Mouse (Mus musculus) midbrain, embryonic 13.5 days (tissue): ENCODE measurements around the gene Gm28230. TPM values are rescaled to one million over a fixed set of nuclear protein-coding genes. Genes with fewer than 3 reads are reported as not detected.

Experiments
- ATAC-seq: fragments of 200-750 bp; cut with Nextera tagmentation; 2 replicates; pipeline ENCODE4 v1.8.0; 2017; ENCODE audit warnings: mild to moderate bottlenecking, moderate TSS enrichment, moderate library complexity
- H3K27ac ChIP-seq: fragments of 300-500 bp; sonication (generic); 2 replicates; pipeline ENCODE4 v1.5.1; 2015; ENCODE audit warnings: inconsistent platforms, mild to moderate bottlenecking, moderate library complexity
- H3K27me3 ChIP-seq: fragments of 300-500 bp; sonication (generic); 2 replicates; pipeline ENCODE4 v1.6.1; 2015; ENCODE audit warnings: mild to moderate bottlenecking, inconsistent platforms
- H3K36me3 ChIP-seq: fragments of 300-500 bp; sonication (generic); 2 replicates; pipeline ENCODE4 v1.6.1; 2015; ENCODE audit warnings: mild to moderate bottlenecking, inconsistent platforms
- H3K4me1 ChIP-seq: fragments of 300-500 bp; sonication (generic); replicated peaks from 2 replicates; pipeline ENCODE4 v1.6.1; 2015; ENCODE audit warnings: inconsistent platforms
- H3K4me2 ChIP-seq: fragments of 300-500 bp; sonication (generic); replicated peaks from 2 replicates; pipeline ENCODE4 v1.6.1; 2015; ENCODE audit warnings: moderate library complexity, mild to moderate bottlenecking, inconsistent platforms
- H3K4me3 ChIP-seq: fragments of 300-500 bp; sonication (generic); replicated peaks from 2 replicates; pipeline ENCODE4 v1.5.1; 2015; ENCODE audit warnings: mild to moderate bottlenecking, inconsistent platforms
- H3K9ac ChIP-seq: fragments of 300-500 bp; sonication (generic); replicated peaks from 2 replicates; pipeline ENCODE4 v1.6.1; 2015; ENCODE audit warnings: mild to moderate bottlenecking, inconsistent platforms
- H3K9me3 ChIP-seq: fragments of 300-500 bp; sonication (generic); 2 replicates; pipeline ENCODE4 v1.6.1; 2016; ENCODE audit warnings: mild to moderate bottlenecking, inconsistent platforms
- WGBS: fragments of 180-500 bp; shearing (Covaris S2); methylation state at CpG from one replicate; pipeline ENCODE4 v1.1.7; 2015; 5-methylcytosine and 5-hydroxymethylcytosine counted together
- polyA plus RNA-seq: library from polyadenylated mRNA; unstranded; fragments of >200 nt; fragmentation: Nextera tagmentation; extraction: Ambion mirVana; gene quantifications from 2 replicates; pipeline ENCODE4 v1.2.1, GENCODE M21; 2015

Gm28230 gene
- polyA plus RNA-seq, 1 experiment from 2014 or later: not detected

DNA sequence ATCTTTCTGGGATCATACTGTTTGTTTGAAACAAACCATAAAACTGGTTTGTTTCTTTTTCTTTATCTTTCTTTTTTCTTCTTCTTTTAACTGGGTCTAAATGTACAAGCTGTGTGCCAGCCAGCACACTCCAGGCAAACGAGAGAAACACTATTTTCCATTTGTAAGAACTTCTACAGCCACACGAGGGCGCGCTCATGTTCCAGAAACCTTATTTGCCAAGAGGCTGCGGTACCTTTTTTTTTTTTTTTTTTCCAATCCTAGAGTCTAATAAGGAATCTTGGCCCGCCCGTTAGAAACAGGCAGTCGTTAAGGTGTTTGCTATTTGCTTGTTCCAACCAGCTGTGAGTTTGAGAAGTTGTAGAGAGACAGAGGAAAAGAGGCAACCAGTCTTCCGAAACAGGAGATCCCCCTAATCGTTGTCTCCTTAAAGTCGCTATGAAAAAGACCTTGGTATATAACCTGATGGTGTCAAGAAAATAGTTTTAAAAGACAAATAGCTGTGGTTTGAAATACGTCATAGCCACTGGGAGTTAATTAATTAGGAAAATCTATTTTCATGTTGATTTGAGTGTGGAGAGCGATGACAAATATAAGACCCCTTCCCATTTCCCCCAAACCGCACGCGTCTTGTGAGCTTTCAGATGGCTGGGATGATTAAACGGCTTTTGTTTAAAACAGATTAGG, 40.1 kb upstream of the Gm28230 start:
- Histone ChIP-seq H3K9me3 (no peaks in the 10 kb centered on the region), H3K4me2 (no peak overlapping the region), H3K36me3 (no peaks in the 10 kb centered on the region), H3K27me3 (peaks cover 97% of the 10 kb centered on the region), H3K9ac (no peak overlapping the region), H3K4me1 (peaks cover 14% of the 10 kb centered on the region), H3K27ac (no peak overlapping the region), H3K4me3 (no peak overlapping the region)
- WGBS: 4% methylated on average over 17 of the region's 17 CpGs
- no peak for ATAC-seq

DNA sequence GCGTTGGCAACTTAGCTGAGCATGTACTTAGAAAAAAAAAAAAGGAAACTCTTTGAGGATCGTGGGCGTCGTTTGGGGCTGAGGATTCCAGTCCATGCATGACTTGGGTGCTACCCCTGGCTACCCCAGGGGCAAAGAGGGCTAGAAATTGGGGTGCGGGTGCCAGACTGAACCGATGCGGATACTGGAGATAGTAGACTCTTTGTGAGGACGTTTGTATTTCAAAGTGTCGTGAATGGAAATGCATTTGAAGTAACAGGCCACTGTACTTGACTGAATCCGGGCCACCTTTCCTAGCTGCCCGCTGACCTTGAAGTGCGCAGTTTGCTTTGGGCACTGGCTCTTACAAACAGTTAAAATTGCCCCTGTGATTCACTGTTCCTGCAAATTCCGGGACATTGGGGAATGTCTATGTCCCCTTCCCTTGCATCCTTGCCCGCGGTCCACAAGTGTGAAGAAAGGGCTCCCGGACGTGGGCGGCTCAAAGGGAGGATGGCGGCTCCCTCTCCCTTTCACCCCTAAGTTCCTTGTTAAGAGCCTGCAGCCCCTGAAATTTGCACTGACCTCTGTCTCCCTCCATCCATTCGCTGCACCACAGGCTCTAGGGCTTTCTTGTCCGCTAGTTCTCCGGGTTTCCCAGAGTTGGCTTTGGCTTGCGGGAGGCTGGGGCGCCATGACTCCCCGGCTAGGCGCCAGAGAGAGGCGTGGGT, 39.4 kb upstream of the Gm28230 start:
- no peak overlapping the region for H3K27ac ChIP-seq
- peaks cover 14% of the 10 kb centered on the region for H3K4me1 ChIP-seq
- no peak for ATAC-seq
- H3K27me3 ChIP-seq: peaks cover 97% of the 10 kb centered on the region
- H3K36me3 ChIP-seq: no peaks in the 10 kb centered on the region
- no peak overlapping the region for H3K4me2 ChIP-seq
- no peak overlapping the region for H3K9ac ChIP-seq
- H3K9me3 ChIP-seq: no peaks in the 10 kb centered on the region
- WGBS: under 1% methylated on average over 27 of the region's 27 CpGs
- H3K4me3 ChIP-seq: no peak overlapping the region

DNA sequence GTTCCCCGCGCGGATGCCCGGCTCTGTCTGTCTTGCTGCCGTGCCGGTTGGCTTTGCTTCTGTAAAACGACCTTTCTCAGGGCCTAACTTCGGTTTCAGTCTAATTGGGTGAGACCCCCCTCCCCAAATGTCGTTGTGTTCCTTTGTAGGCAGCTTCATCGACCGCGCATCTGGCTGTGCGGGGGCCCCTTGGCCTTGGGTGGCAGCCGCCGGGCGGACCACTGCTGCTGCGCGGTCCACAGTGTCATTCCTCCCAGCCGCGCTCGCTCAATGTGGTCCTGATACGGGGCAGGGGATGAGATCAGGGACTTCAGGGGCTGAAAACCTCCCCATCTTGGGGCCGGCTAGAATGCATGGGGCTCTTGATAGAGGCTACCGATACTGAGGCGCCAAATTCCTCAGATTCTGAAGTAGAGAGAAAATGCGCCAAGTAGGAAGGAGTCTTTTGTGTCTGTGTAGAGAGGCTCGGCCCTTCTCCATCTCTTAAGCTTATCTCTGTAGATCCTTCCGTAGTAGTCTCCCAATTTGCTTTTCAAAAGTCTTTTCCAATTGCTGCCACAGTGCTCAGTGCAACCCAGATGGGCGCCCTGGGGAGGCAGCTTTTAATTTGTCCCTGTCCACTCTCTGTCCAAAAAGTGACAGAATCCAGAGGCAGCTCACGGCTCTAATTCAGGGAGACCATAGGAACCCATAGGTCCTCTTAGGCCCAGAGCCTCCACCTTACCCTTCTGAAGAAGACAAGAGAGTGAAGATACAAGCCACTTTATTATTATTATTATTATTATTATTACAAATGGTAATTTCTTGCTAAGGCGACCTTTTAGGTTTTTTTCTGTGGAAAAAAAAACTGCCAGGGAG, 38.6 kb upstream of the Gm28230 start:
- ATAC-seq: no peak
- H3K4me2 ChIP-seq: no peak overlapping the region
- under 1% methylated on average over 31 of the region's 31 CpGs for WGBS

DNA sequence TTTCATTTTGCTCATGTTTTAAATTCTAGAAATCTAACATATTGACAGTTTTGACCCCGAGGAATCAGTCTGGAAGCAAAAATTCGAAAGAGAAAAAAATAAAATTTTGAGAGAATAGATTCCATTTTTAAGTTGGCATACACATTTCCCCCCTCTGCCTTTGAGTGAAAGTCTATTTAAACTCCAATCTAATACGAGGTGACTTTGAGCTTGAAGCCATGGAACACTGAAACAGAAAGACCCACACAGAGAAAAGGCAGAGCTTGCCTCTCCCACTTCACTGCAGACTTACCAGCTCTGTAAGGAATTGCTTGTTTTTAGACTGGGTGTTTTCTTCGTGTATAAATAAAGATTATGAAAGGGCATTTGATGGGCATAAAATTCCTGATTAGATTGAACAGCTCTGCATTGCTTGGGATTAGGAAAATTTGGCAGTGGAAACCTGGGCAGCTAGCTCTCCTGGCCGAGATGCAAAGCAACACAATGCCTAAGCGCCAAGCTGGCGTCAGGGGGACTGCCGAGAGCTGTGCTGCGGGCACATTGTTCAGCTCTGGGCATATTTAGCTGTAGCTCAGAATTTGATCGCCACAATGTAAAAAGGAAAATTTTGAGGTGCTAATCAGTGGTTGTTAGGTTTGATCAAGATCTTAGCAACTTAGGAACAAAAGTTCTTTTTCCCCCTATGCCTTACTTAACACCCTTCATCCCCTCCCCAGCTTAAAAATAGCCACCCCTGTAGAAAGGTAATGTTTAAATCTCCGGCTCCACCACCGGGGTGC, 37.5 kb upstream of the Gm28230 start:
- 0 out of 2 replicates have a peak, but pooled peaks cover 6% of the 10 kb centered on the region for H3K4me1 ChIP-seq
- H3K9ac ChIP-seq: no peak overlapping the region
- H3K4me3 ChIP-seq: no peak overlapping the region
- ATAC-seq: no peak
- no peak overlapping the region for H3K27ac ChIP-seq
- H3K27me3 ChIP-seq: peaks cover 97% of the 10 kb centered on the region
- WGBS: 5% methylated on average over 12 of the region's 12 CpGs
- H3K36me3 ChIP-seq: no peaks in the 10 kb centered on the region
- no peak overlapping the region for H3K4me2 ChIP-seq
- no peaks in the 10 kb centered on the region for H3K9me3 ChIP-seq

More for the DNA sequence above, 38.6 kb upstream of the Gm28230 start:
- Histone ChIP-seq H3K27me3 (peaks cover 97% of the 10 kb centered on the region), H3K9ac (no peak overlapping the region), H3K4me1 (peaks cover 7% of the 10 kb centered on the region), H3K27ac (no peak overlapping the region), H3K36me3 (no peaks in the 10 kb centered on the region), H3K4me3 (no peak overlapping the region), H3K9me3 (no peaks in the 10 kb centered on the region)

DNA sequence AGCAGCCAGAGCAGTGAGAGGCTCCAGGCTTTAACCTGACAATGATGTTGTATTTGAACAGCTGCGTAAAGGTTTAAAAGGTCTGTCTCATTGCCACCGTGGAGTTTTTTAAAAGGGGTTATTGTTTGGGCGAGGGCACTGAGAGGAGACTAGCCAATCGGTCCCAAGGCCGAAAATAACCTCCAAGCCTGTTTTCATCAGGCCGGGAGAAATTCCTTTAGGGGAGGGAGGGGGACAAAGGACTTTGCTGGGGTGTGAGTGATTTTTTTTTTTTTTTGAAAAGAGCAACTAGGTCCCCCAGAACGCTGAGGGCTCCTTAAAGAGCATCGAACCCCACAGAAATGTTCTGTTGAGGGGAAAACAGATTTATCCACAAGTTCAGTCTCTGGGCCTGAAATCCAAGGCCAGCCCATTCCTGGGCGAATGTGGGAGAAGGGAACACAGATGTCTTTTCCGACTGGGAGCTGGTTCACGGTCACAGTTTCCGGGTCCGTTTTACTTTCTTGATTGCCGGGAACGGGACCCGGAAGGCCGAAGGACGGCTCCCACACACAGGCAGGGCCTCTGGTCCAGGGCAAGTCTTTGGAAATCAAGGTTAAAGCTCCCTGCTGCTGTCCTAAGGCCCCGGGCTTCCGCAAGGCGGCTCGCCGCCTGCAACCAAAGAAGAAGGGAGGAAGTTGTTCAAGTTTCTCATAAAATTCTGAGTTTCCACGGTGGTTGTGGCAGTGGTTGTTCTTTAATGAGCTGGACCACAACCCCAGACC, 36.8 kb upstream of the Gm28230 start:
- WGBS: 2% methylated on average over 24 of the region's 24 CpGs
- Histone ChIP-seq H3K4me3 (no peak overlapping the region), H3K27me3 (peaks cover 97% of the 10 kb centered on the region), H3K27ac (no peak overlapping the region), H3K36me3 (no peaks in the 10 kb centered on the region), H3K4me1 (0 out of 2 replicates have a peak, but pooled peaks cover 6% of the 10 kb centered on the region), H3K4me2 (no peak overlapping the region), H3K9me3 (no peaks in the 10 kb centered on the region), H3K9ac (no peak overlapping the region)
- no peak for ATAC-seq

DNA sequence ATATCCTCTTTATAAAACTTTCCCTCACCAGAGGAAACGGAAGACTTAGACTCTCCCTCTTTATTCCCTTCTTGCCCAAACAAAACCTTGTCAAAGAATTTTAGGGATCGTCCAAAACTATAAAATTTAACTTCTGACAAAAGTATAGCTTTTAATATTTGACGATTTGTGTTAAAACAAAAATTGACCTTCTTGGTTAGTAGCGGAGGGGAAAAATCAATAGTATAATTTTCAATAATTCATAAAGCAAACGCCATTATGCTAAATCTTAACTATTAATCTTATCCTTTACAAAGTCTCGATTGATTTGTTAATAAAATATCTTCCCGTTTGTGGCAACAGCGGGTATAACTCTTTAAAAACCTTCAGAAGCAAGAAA, 36.2 kb upstream of the Gm28230 start:
- Histone ChIP-seq H3K36me3 (no peaks in the 10 kb centered on the region), H3K27ac (no peak overlapping the region), H3K4me1 (0 out of 2 replicates have a peak, but pooled peaks cover 6% of the 10 kb centered on the region), H3K27me3 (peaks cover 97% of the 10 kb centered on the region), H3K4me3 (no peak overlapping the region), H3K9ac (no peak overlapping the region), H3K9me3 (no peaks in the 10 kb centered on the region), H3K4me2 (no peak overlapping the region)
- WGBS: 8% methylated on average over 8 of the region's 8 CpGs
- ATAC-seq: no peak

DNA sequence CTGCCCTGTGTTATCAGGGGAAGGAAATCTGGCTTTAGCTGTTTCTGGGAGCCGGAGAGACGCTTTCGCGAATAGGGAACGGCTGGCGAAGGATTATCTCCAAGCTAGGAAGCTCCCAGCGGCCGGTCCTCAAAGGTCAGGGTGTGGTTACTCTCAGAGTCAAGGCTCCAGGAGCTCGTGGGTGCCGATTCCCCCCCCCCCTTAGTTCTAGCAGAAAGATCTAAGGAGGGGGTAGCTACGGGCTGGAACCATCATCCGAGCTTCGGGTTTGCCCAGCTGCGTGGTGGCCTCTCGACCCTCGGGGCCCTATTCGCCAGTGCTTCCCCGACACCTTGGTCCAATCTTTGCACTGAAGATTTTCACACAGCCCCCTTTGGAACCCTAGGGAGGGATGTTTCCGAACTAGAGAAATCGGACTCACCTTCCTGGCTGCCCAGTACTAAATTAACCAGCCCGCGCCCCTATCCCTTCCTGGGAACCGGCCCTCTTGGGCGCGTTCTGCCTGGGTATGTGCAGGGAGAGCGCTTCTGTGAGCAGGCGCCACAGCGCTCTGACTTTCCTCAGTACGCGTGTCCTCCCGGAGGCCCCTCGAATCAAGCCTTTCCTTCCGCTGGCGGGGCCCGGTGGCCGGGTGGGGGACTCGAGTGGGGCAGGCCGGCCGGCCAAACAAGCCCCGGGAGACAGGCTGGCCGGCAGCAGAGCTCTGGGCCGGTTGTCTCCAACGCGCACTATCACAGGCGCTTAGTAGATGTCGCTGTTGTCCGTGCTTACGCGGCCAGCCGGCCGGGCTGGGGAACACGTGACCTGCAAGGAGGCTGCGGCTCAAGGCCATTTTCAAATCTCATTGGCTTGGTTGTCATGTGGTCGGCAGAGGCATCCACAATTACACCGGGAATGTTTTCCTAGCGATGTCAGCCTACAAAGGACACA, 35.2 kb upstream of the Gm28230 start, which contains the start of gene Hoxd10:
TSS of gene Hoxd10 (plus strand) at position 903 of the 930 bp plus-strand sequence.
- no peak within 1 kb of the TSS for H3K4me3 ChIP-seq
- no peak for ATAC-seq
- WGBS: 1% methylated on average over 56 of the region's 56 CpGs
- H3K9ac ChIP-seq: no peak within 1 kb of the TSS
- H3K27me3 ChIP-seq: peaks cover 98% of the 10 kb centered on the region
- H3K9me3 ChIP-seq: no peaks in the 10 kb centered on the region
- H3K27ac ChIP-seq: no peak within 1 kb of the TSS
- H3K4me2 ChIP-seq: 0 out of 2 replicates have a peak within 1 kb of the TSS, but pooled peaks have one; percentile 5
- no peaks in the 10 kb centered on the region for H3K36me3 ChIP-seq
- 0 out of 2 replicates have a peak, but pooled peaks cover 6% of the 10 kb centered on the region for H3K4me1 ChIP-seq

DNA sequence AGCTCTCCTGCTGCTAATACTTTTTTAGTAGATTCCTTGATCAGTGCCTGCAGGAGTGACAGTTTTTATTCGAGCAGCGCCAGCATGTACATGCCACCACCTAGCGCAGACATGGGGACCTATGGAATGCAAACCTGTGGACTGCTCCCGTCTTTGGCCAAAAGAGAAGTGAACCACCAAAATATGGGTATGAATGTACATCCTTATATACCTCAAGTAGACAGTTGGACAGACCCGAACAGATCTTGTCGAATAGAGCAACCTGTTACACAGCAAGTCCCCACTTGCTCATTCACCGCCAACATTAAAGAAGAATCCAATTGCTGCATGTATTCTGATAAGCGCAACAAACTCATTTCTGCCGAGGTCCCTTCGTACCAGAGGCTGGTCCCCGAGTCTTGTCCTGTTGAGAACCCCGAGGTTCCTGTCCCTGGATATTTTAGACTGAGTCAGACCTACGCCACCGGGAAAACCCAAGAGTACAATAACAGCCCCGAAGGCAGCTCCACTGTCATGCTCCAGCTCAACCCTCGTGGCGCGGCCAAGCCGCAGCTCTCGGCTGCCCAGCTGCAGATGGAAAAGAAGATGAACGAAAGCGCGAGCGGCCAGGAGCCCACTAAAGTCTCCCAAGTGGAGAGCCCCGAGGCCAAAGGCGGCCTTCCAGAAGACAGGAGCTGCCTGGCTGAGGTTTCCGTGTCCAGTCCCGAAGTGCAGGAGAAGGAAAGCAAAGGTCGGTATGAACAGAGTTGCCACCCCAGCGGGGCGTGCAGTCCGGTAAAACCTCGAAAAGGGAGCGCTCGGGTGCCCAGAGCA, 34.3 kb upstream of the Gm28230 start:
- H3K4me1 ChIP-seq: 0 out of 2 replicates have a peak, but pooled peaks cover 6% of the 10 kb centered on the region
- H3K4me2 ChIP-seq: no peak overlapping the region
- 5% methylated on average over 35 of the region's 35 CpGs for WGBS
- H3K27ac ChIP-seq: no peak overlapping the region
- no peak overlapping the region for H3K9ac ChIP-seq
- no peaks in the 10 kb centered on the region for H3K9me3 ChIP-seq
- H3K4me3 ChIP-seq: no peak overlapping the region
- peaks cover 98% of the 10 kb centered on the region for H3K27me3 ChIP-seq
- H3K36me3 ChIP-seq: no peaks in the 10 kb centered on the region
- no peak for ATAC-seq

DNA sequence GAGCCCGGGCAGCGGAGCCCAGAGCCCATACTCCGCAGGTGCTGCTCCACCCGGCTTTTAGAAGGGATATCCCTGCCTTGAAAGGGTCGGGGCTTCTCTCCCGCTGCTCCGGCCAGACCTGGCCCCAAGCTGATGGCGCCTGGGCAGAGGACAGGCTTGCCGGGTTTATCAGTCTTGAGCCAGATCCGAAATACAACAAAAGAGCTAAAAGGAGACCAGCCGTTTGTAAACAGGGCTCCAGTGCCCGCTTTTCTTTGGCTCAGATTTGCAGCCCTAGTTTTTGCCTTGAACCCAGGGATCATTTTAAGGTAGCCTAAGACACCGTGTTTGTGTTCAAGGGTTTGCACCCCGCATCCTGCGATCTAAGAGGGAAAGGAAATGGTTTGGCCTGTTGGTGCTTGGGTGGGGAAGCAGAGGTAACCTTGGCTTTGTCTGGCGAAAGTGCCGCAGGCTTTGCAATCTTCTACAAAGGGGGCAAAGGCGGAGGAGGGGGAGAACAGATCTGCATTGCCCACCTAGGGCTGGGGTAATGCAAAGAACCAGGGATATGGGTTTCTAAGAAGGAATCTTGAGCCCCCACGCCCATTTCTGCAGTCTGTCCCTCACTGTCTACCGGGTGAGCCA, 33.6 kb upstream of the Gm28230 start:
- ATAC-seq: no peak
- 2% methylated on average over 20 of the region's 20 CpGs for WGBS
- H3K4me1 ChIP-seq: peaks cover 12% of the 10 kb centered on the region

More for the DNA sequence above, 33.6 kb upstream of the Gm28230 start:
- Histone ChIP-seq H3K4me3 (no peak overlapping the region), H3K27ac (no peak overlapping the region), H3K4me2 (no peak overlapping the region), H3K9ac (no peak overlapping the region), H3K27me3 (peaks cover 98% of the 10 kb centered on the region), H3K9me3 (no peaks in the 10 kb centered on the region), H3K36me3 (no peaks in the 10 kb centered on the region)
